Mouse (Mus musculus) bone marrow macrophage, adult 2 months (primary cell): ENCODE data around the gene Sorcs3.

Experiments
- CTCF ChIP-seq: IDR thresholded peaks from 2 replicates; pipeline ENCODE4 v1.5.1; 2012; ENCODE audit warnings: low read depth, mild to moderate bottlenecking, low read length, moderate library complexity
- POLR2A ChIP-seq: IDR thresholded peaks from 2 replicates; pipeline ENCODE4 v1.6.1; 2012; ENCODE audit warnings: mild to moderate bottlenecking, low read depth, low read length, borderline replicate concordance

GRCm38 (mm10) chr19:48206861-48207730 is 1.3 kb downstream of the Sorcs3 start:
- TF ChIP-seq POLR2A, result no peak
- no peak for TF ChIP-seq CTCF
